Mouse (Mus musculus): ENCODE data around the gene Ces1a. TPM values are rescaled to one million over a fixed set of nuclear protein-coding genes. Genes with fewer than 3 reads are reported as not detected.

Gene Ces1a
- polyA plus RNA-seq, 1 experiment from 2014 or later: not detected

DNA sequence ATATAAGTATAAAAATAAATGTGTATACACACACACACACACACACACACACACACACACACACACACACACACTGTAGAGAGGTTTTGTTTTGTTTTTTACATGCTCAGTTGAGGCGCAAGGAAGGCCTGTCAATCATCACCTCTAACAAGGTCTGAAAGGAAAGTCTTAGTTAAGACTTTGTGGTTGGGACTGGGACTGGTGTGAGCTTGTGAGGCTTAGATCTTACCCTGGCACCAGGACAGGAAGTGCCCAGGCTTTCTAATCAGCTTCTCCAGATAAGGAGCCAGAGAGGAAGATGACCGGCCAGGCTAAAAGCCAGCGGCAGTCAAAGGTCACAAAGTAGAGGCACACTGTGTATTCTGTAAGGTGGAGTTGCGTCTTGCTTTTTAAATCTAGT is 33.7 kb downstream of the Ces1a start:
- Histone ChIP-seq H3K36me3 (ENCODE audit: control insufficient read depth, insufficient read depth, low read length) (no peaks in the 10 kb centered on the region), H3K4me3 (replicated peaks; ENCODE audit: low read depth, low read length) (no peak overlapping the region), H3K9me3 (ENCODE audit: control insufficient read depth, low read length) (no peaks in the 10 kb centered on the region), H3K27me3 (ENCODE audit: control insufficient read depth, insufficient read depth, low read length) (no peaks in the 10 kb centered on the region), H3K4me2 (ENCODE audit: low read length) (no peak overlapping the region), H3K27ac (replicated peaks; ENCODE audit: low read depth, low read length) (no peak overlapping the region), H3K4me1 (ENCODE audit: control insufficient read depth, insufficient read depth, low read length) (no peaks in the 10 kb centered on the region), H3K9ac (replicated peaks; ENCODE audit: low read length) (no peak overlapping the region)
- ATAC-seq (ENCODE audit: low FRiP score, low TSS enrichment) (no peak), DNase-seq (no peak)
- WGBS: 86% methylated on average over 4 of the region's 4 CpGs

DNA sequence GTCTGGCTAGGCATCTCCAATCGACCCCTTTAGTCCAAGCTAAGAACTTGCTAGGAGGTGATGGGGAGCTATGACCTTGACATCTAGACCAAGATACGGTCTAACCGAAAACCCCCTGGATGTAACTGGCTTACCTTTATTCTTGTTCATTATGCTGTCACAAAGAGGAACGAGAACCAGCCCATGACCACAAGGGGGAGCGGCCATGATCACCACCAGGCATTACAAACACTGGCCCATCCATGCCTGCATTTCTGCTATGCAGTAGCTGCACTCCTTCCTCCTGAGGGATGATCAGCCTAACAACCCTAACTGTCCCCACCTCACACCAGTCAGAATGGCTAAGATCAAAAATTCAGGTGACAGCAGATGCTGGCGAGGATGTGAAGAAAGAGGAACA is 35.8 kb downstream of the Ces1a start:
- 79% methylated on average over 6 of the region's 6 CpGs for WGBS
- no peaks in the 10 kb centered on the region for H3K4me1 ChIP-seq (ENCODE audit: control insufficient read depth, insufficient read depth, low read length)
- peak; percentile 44 for DNase-seq
- H3K4me2 ChIP-seq (ENCODE audit: low read length): no peak overlapping the region
- H3K9ac ChIP-seq (replicated peaks; ENCODE audit: low read length): no peak overlapping the region
- no peaks in the 10 kb centered on the region for H3K27me3 ChIP-seq (ENCODE audit: control insufficient read depth, insufficient read depth, low read length)
- no peaks in the 10 kb centered on the region for H3K36me3 ChIP-seq (ENCODE audit: control insufficient read depth, insufficient read depth, low read length)
- no peaks in the 10 kb centered on the region for H3K9me3 ChIP-seq (ENCODE audit: control insufficient read depth, low read length)
- no peak overlapping the region for H3K4me3 ChIP-seq (replicated peaks; ENCODE audit: low read depth, low read length)
- no peak for ATAC-seq (ENCODE audit: low FRiP score, low TSS enrichment)
- no peak overlapping the region for H3K27ac ChIP-seq (replicated peaks; ENCODE audit: low read depth, low read length)

DNA sequence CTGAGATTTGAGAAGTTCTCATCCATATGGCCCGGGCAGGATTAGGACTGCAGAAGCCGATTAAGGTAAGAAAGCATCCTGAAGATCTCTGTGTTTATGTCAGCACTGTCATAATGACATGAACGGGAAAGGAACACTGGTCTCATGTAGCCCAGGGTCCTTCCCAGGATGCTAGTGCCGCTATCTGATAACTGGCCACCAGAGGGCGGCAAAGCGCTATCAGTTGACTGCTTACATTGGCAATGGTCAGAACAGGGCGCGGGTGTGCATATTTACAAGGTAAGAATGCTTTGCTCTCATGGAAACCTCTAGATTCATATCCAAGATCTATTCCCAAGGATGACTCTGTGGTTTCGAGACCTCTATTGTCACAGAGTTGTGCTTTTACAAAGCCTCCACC is 36.6 kb downstream of the Ces1a start:
- peak; percentile 95 for DNase-seq
- no peaks in the 10 kb centered on the region for H3K4me1 ChIP-seq (ENCODE audit: control insufficient read depth, insufficient read depth, low read length)
- H3K4me2 ChIP-seq (ENCODE audit: low read length): no peak overlapping the region
- no peaks in the 10 kb centered on the region for H3K9me3 ChIP-seq (ENCODE audit: control insufficient read depth, low read length)
- no peak overlapping the region for H3K27ac ChIP-seq (replicated peaks; ENCODE audit: low read depth, low read length)
- no peaks in the 10 kb centered on the region for H3K27me3 ChIP-seq (ENCODE audit: control insufficient read depth, insufficient read depth, low read length)
- H3K36me3 ChIP-seq (ENCODE audit: control insufficient read depth, insufficient read depth, low read length): no peaks in the 10 kb centered on the region
- no peak overlapping the region for H3K4me3 ChIP-seq (replicated peaks; ENCODE audit: low read depth, low read length)
- no peak overlapping the region for H3K9ac ChIP-seq (replicated peaks; ENCODE audit: low read length)
- ATAC-seq (ENCODE audit: low FRiP score, low TSS enrichment): peak; percentile 50; the same call in 1 of the 2 replicates
- WGBS: 8% methylated on average over 9 of the region's 9 CpGs

DNA sequence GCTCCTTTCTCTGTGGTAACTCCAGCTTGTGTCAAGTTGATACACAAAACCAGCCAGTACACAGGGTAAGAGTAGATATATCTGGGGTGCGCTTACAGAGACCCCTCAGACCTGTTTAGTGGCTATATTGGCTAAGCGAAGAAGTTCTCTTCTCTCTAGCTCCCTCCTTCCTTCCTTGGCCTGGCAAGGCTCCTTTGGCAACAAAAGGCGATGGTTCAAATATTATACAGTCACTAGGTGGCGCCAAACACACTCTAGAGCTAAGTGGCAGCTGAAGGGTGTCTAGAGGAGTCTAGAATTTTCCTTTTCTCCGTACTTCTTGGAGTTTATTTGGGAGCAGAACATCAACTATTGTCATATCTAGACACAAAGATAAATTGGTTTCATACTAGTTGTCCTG is 37.7 kb downstream of the Ces1a start:
- ATAC-seq (ENCODE audit: low FRiP score, low TSS enrichment) (no peak), DNase-seq (peak; percentile 89)
- no peaks in the 10 kb centered on the region for H3K36me3 ChIP-seq (ENCODE audit: control insufficient read depth, insufficient read depth, low read length)
- H3K4me3 ChIP-seq (replicated peaks; ENCODE audit: low read depth, low read length): no peak overlapping the region
- H3K4me1 ChIP-seq (ENCODE audit: control insufficient read depth, insufficient read depth, low read length): no peaks in the 10 kb centered on the region
- H3K9ac ChIP-seq (replicated peaks; ENCODE audit: low read length): no peak overlapping the region
- no peaks in the 10 kb centered on the region for H3K9me3 ChIP-seq (ENCODE audit: control insufficient read depth, low read length)
- H3K27me3 ChIP-seq (ENCODE audit: control insufficient read depth, insufficient read depth, low read length): no peaks in the 10 kb centered on the region
- H3K4me2 ChIP-seq (ENCODE audit: low read length): no peak overlapping the region
- no peak overlapping the region for H3K27ac ChIP-seq (replicated peaks; ENCODE audit: low read depth, low read length)
- WGBS: 36% methylated on average over 5 of the region's 5 CpGs

DNA sequence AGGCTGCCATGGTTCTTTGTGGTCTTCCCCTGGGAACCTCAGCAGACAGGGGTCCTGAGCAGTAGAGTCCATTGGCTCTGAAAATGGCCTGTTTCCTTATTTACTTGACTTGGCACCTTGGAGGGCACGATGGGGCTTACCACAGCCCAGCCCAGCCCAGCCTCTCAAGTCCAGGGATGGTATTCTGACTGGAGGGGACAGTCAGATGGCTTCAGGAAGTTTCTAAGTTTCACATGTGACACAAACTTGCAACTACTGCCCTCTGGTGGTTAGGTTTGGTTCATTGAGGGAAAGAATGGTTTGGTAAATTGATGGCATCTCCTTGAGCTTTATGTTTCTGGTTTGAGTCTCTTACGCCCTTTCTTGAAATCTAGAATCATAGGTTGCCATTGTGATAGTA is 49.4 kb downstream of the Ces1a start:
- no peak overlapping the region for H3K9ac ChIP-seq (replicated peaks; ENCODE audit: low read length)
- 34% methylated on average over 2 of the region's 2 CpGs for WGBS
- DNase-seq: peak; percentile 91
- no peaks in the 10 kb centered on the region for H3K4me1 ChIP-seq (ENCODE audit: control insufficient read depth, insufficient read depth, low read length)
- no peaks in the 10 kb centered on the region for H3K36me3 ChIP-seq (ENCODE audit: control insufficient read depth, insufficient read depth, low read length)
- H3K4me2 ChIP-seq (ENCODE audit: low read length): no peak overlapping the region
- no peaks in the 10 kb centered on the region for H3K9me3 ChIP-seq (ENCODE audit: control insufficient read depth, low read length)
- no peak overlapping the region for H3K27ac ChIP-seq (replicated peaks; ENCODE audit: low read depth, low read length)
- no peaks in the 10 kb centered on the region for H3K27me3 ChIP-seq (ENCODE audit: control insufficient read depth, insufficient read depth, low read length)
- no peak overlapping the region for H3K4me3 ChIP-seq (replicated peaks; ENCODE audit: low read depth, low read length)
- no peak for ATAC-seq (ENCODE audit: low FRiP score, low TSS enrichment)

DNA sequence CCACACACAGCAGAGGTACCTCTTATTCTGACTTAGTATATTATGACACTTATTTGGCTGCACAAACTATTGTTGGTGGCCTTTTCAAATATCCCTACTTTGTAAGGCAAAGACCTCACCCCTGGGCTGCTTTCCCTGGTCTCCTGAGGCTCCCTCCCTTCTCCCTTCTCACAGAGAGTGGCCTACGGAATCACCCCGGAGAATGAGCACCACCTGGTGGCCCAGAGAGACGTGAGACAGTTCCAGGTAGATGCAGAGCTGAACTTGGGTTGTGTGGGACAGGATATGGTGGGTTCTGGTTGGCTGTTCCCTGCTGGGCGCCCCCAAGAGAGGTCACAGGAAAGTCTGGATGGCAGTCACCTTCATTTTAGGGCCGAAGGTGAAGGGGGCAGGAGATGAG is 51.2 kb downstream of the Ces1a start:
- no peak overlapping the region for H3K4me3 ChIP-seq (replicated peaks; ENCODE audit: low read depth, low read length)
- H3K4me2 ChIP-seq (ENCODE audit: low read length): no peak overlapping the region
- no peaks in the 10 kb centered on the region for H3K27me3 ChIP-seq (ENCODE audit: control insufficient read depth, insufficient read depth, low read length)
- no peaks in the 10 kb centered on the region for H3K9me3 ChIP-seq (ENCODE audit: control insufficient read depth, low read length)
- no peaks in the 10 kb centered on the region for H3K4me1 ChIP-seq (ENCODE audit: control insufficient read depth, insufficient read depth, low read length)
- H3K27ac ChIP-seq (replicated peaks; ENCODE audit: low read depth, low read length): no peak overlapping the region
- no peaks in the 10 kb centered on the region for H3K36me3 ChIP-seq (ENCODE audit: control insufficient read depth, insufficient read depth, low read length)
- DNase-seq (peak; percentile 67), ATAC-seq (ENCODE audit: low FRiP score, low TSS enrichment) (no peak)
- H3K9ac ChIP-seq (replicated peaks; ENCODE audit: low read length): no peak overlapping the region
- 30% methylated on average over 5 of the region's 5 CpGs for WGBS

DNA sequence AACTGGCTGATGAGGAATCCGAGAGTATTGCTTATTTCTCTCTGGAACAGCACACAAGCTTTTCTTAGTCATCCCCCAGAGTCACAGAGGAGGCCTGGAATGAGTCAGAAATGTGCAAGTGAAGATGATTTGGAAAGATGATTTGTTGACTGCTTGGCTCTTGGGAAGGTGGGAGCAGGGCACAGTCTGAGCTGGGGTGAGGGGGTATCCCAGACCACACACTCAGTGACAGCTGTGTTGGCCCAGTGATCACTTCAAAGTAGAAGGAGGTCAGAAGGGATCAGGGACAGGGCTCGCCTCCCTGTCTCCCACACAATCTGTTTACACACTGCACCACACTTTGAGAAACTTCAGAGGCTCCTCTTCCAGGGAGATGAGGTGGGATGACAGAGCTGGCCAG is 63.6 kb downstream of the Ces1a start:
- H3K36me3 ChIP-seq (ENCODE audit: control insufficient read depth, insufficient read depth, low read length): no peaks in the 10 kb centered on the region
- 81% methylated on average over 2 of the region's 2 CpGs for WGBS
- H3K9me3 ChIP-seq (ENCODE audit: control insufficient read depth, low read length): no peaks in the 10 kb centered on the region
- H3K4me3 ChIP-seq (replicated peaks; ENCODE audit: low read depth, low read length): no peak overlapping the region
- H3K27me3 ChIP-seq (ENCODE audit: control insufficient read depth, insufficient read depth, low read length): no peaks in the 10 kb centered on the region
- no peak overlapping the region for H3K4me2 ChIP-seq (ENCODE audit: low read length)
- H3K27ac ChIP-seq (replicated peaks; ENCODE audit: low read depth, low read length): no peak overlapping the region
- ATAC-seq (ENCODE audit: low FRiP score, low TSS enrichment) (no peak), DNase-seq (no peak)
- no peaks in the 10 kb centered on the region for H3K4me1 ChIP-seq (ENCODE audit: control insufficient read depth, insufficient read depth, low read length)
- no peak overlapping the region for H3K9ac ChIP-seq (replicated peaks; ENCODE audit: low read length)

DNA sequence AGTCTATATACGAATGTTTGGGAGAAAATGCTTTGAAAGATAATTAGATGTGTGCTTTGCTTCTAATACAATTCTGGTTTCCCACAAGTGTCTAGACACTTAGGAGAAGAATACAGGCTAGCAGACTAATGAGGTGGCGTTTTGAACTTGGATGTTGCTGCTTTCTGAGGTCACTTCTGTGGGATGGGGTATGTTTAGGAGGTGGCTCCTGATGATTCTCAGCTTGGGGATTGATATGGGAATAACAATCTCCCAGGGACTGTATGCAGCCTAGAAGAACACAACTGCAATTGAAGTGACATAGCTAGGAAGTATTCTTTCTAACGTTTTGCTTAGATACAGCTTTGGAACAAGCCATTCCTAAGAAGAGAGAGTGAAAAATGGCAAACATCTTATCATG is 65.5 kb downstream of the Ces1a start:
- Histone ChIP-seq H3K4me2 (ENCODE audit: low read length) (no peak overlapping the region), H3K27me3 (ENCODE audit: control insufficient read depth, insufficient read depth, low read length) (no peaks in the 10 kb centered on the region), H3K27ac (replicated peaks; ENCODE audit: low read depth, low read length) (no peak overlapping the region), H3K4me1 (ENCODE audit: control insufficient read depth, insufficient read depth, low read length) (no peaks in the 10 kb centered on the region), H3K36me3 (ENCODE audit: control insufficient read depth, insufficient read depth, low read length) (no peaks in the 10 kb centered on the region), H3K9ac (replicated peaks; ENCODE audit: low read length) (no peak overlapping the region), H3K4me3 (replicated peaks; ENCODE audit: low read depth, low read length) (no peak overlapping the region), H3K9me3 (ENCODE audit: control insufficient read depth, low read length) (no peaks in the 10 kb centered on the region)
- DNase-seq (no peak), ATAC-seq (ENCODE audit: low FRiP score, low TSS enrichment) (no peak)
- 82% methylated on average over 3 of the region's 3 CpGs for WGBS

DNA sequence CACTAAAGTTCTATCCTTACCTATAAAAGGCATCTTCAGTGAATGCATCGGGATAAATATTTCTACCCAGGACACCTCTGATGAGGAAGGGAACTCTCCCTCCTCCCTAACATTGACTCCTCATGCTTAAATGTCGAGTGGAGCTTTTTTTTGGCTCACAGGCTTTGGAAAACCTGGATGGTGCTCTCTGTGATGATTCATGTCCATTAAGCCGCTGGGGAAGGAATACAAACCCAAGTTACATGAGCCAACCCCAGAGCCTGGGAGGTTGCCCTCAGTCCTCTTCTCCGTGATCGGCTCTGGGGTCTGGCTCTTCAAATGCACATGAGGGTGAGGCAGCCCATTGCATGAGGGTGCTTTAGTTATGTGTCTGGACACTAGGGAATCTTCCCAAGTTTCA is 71.3 kb downstream of the Ces1a start:
- DNase-seq: no peak

More for the DNA sequence above, 71.3 kb downstream of the Ces1a start:
- Histone ChIP-seq H3K4me3 (replicated peaks; ENCODE audit: low read depth, low read length) (no peak overlapping the region), H3K4me2 (ENCODE audit: low read length) (no peak overlapping the region), H3K9ac (replicated peaks; ENCODE audit: low read length) (no peak overlapping the region), H3K27me3 (ENCODE audit: control insufficient read depth, insufficient read depth, low read length) (no peaks in the 10 kb centered on the region), H3K4me1 (ENCODE audit: control insufficient read depth, insufficient read depth, low read length) (peaks cover 5% of the 10 kb centered on the region; the same call in 1 of the 2 replicates), H3K27ac (replicated peaks; ENCODE audit: low read depth, low read length) (no peak overlapping the region), H3K9me3 (ENCODE audit: control insufficient read depth, low read length) (no peaks in the 10 kb centered on the region), H3K36me3 (ENCODE audit: control insufficient read depth, insufficient read depth, low read length) (no peaks in the 10 kb centered on the region)
- ATAC-seq (ENCODE audit: low FRiP score, low TSS enrichment): no peak
- 93% methylated on average over 5 of the region's 5 CpGs for WGBS
